21 mouse cellular contexts compared by ENCODE assay signal in the genomic region with DNA sequence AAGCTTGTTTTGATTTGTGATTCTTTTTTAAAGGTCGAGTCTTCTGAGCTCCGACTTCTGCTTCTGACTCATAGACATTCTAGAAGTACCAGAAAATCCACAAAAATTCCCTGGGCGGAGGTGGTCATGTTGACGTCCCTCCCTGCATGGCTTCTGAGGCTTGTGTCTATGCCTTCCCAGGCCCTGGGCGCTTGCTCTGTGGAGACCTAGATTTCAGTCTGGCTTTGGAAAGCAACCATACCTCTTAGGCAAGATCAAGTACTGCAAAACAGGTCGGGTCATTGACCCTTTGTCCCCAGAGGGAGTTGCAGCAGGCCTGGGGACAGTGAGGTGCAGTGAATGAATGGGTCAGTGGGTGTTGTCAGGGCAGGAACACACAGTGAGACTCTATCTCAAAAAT.
DNase-seq lines count a peak whose midpoint lies in the region; ATAC-seq and TF ChIP-seq lines count a peak whose summit lies in the region.
"Had no signal": no experiment of that assay in that cellular context is flagged by ENCODE, and none has a peak within 500 bp of the region (broad histone marks: within the 10 kb centered on the region; RNA-seq: fewer than 3 reads in every experiment).

No protein-coding gene starts in this region.

- H3K27me3 ChIP-seq in liver, postnatal 0 days (ENCODE audit: insufficient read depth, low read length), result no peaks in the 10 kb centered on the region
- H3K27me3 ChIP-seq: forebrain, embryonic 13.5 days; heart, embryonic 13.5 days; hindbrain, embryonic 15.5 days; kidney, embryonic 15.5 days; limb, embryonic 12.5 days; lung, embryonic 15.5 days had no signal

- H3K9ac ChIP-seq in liver, postnatal 0 days (replicated peaks), result no peak overlapping the region
- H3K9ac ChIP-seq: forebrain, embryonic 13.5 days; heart, embryonic 13.5 days; hindbrain, embryonic 15.5 days; kidney, embryonic 15.5 days; limb, embryonic 12.5 days; lung, embryonic 15.5 days had no signal

- H3K36me3 ChIP-seq in liver, postnatal 0 days (replicated peaks; ENCODE audit: insufficient read depth, low read length), result no peaks in the 10 kb centered on the region
- H3K36me3 ChIP-seq: heart, embryonic 13.5 days; hindbrain, embryonic 15.5 days; kidney, embryonic 15.5 days; limb, embryonic 12.5 days; lung, embryonic 15.5 days had no signal

- no peak; the same call in 1 of the 2 replicates for TF ChIP-seq EP300 in liver, postnatal 0 days (IDR thresholded peaks at IDR 0.05; ENCODE audit: low read depth)

- WGBS in liver, postnatal 0 days (ENCODE audit: insufficient replicate concordance), result 67% methylated on average over 6 of the region's 6 CpGs

- H3K4me3 ChIP-seq in gastrocnemius, adult 2 months, result no peak overlapping the region
- no peak overlapping the region for H3K4me3 ChIP-seq in brown adipose tissue, adult 24 weeks (ENCODE audit: insufficient read depth, low read depth, low read length)
- no peak overlapping the region for H3K4me3 ChIP-seq in liver, postnatal 0 days (ENCODE audit: low read depth, low read length)
- H3K4me3 ChIP-seq: forebrain, embryonic 13.5 days; heart, embryonic 13.5 days; hindbrain, embryonic 15.5 days; kidney, embryonic 15.5 days; limb, embryonic 12.5 days; lung, embryonic 15.5 days had no signal

- peak; percentile 99 for ATAC-seq in liver, postnatal 0 days
- ATAC-seq: activated CD4-positive, CD25-positive, alpha-beta regulatory T cell, adult 4 months; forebrain, embryonic 13.5 days; intestine, embryonic 16.5 days had no signal

- peaks cover 10% of the 10 kb centered on the region; the same call in 1 of the 2 replicates for H3K4me1 ChIP-seq in brown adipose tissue, adult 24 weeks (ENCODE audit: control insufficient read depth, insufficient read depth, insufficient read length, low read length)
- H3K4me1 ChIP-seq in liver, postnatal 0 days (ENCODE audit: insufficient read depth), result no peaks in the 10 kb centered on the region
- H3K4me1 ChIP-seq: forebrain, embryonic 13.5 days; hindbrain, embryonic 15.5 days had no signal

- TF ChIP-seq CTCF in gastrocnemius, adult 2 months (IDR thresholded peaks at IDR 0.05), result no peak
- no peak for TF ChIP-seq CTCF in liver, postnatal 0 days (IDR thresholded peaks at IDR 0.05; ENCODE audit: low read depth)

- no peaks in the 10 kb centered on the region for H3K9me3 ChIP-seq in liver, postnatal 0 days (ENCODE audit: low read length)
- H3K9me3 ChIP-seq: forebrain, embryonic 13.5 days; heart, embryonic 13.5 days; hindbrain, embryonic 15.5 days; kidney, embryonic 15.5 days; limb, embryonic 12.5 days; lung, embryonic 15.5 days had no signal

- peak; percentile 52 for DNase-seq in gastrocnemius, adult 2 months
- no peak for DNase-seq in gastrocnemius, adult 8-10 months (ENCODE audit: low spot score in 2 of 2)
- DNase-seq in NIH3T3 (ENCODE audit: low read depth), result peak; percentile 82
- DNase-seq in liver, postnatal 0 days, result peak; percentile 63
- DNase-seq in spleen, postnatal 10 days (ENCODE audit: low spot score in 2 of 2), result no peak
- no peak for DNase-seq in layer of hippocampus, adult 8-10 months (ENCODE audit: low spot score in 2 of 2)
- DNase-seq: cerebellum, adult 18-20 months; cerebellum, postnatal 25 days; heart, postnatal 36 days; kidney, postnatal 4 days; lung, postnatal 4 days; retina, postnatal 1 day had no signal

- intact Hi-C loops in gastrocnemius, adult 2 months (cut with DNase I), result loop anchor here (10.0 kb wide), 1 partner anchor 220 kb away; no protein-coding TSS in a partner anchor

- H3K27ac ChIP-seq in gastrocnemius, adult 2 months, result peak overlapping the region; percentile 74
- H3K27ac ChIP-seq in brown adipose tissue, adult 24 weeks (replicated peaks; ENCODE audit: low read depth, low read length), result peak overlapping the region; percentile 5; the same call in 1 of the 2 replicates
- peak overlapping the region; percentile 88 for H3K27ac ChIP-seq in liver, postnatal 0 days (ENCODE audit: low read depth)
- H3K27ac ChIP-seq: forebrain, embryonic 13.5 days; heart, embryonic 13.5 days; hindbrain, embryonic 15.5 days; kidney, embryonic 15.5 days; limb, embryonic 12.5 days; lung, embryonic 15.5 days had no signal

- no peak overlapping the region for H3K4me2 ChIP-seq in liver, postnatal 0 days (ENCODE audit: low read depth, low read length)
- H3K4me2 ChIP-seq: forebrain, embryonic 13.5 days; heart, embryonic 13.5 days; hindbrain, embryonic 15.5 days; kidney, embryonic 15.5 days; limb, embryonic 12.5 days; lung, embryonic 15.5 days had no signal

Comparison
In these comparisons a context has a peak if more than half of its experiments do, and no peak if none do; other contexts are left out.
1. DNase-seq: peak in gastrocnemius, adult 2 months (single experiment), NIH3T3 (single experiment) and liver, postnatal 0 days (single experiment); none in gastrocnemius, adult 8-10 months (0 of 2), spleen, postnatal 10 days (0 of 2) and layer of hippocampus, adult 8-10 months (0 of 2).
2. H3K27ac ChIP-seq: peak in every context shown above with its lines; median percentile 88 in liver, postnatal 0 days; 74 in gastrocnemius, adult 2 months; 5 in brown adipose tissue, adult 24 weeks.